Mouse (Mus musculus) natural killer cell, adult 2 months (primary cell): ENCODE data around the gene Slc25a35.
"Not testable (repeated sequence)": the region's sequence is repeated elsewhere in the genome, so short reads cannot be mapped to it uniquely, and the experiment has no call there.

ENCODE experiments used
- DNase-seq, 2 experiments: peaks; one replicate each; pipeline ENCODE4 v3.0.0; 2022; ENCODE audit warnings: low spot score in 2 of 2

The Slc25a35 gene

GRCm38 (mm10) chr11:69006575-69006974 is 38.6 kb downstream of the Slc25a35 start:
- not testable (repeated sequence) for DNase-seq

GRCm38 (mm10) chr11:69008182-69009121 is 40.5 kb downstream of the Slc25a35 start, which contains the start of gene Pfas:
Gene Pfas (minus strand): TSS chr11:69008460.
- peak; percentile 85 to 93 for DNase-seq

DNA sequence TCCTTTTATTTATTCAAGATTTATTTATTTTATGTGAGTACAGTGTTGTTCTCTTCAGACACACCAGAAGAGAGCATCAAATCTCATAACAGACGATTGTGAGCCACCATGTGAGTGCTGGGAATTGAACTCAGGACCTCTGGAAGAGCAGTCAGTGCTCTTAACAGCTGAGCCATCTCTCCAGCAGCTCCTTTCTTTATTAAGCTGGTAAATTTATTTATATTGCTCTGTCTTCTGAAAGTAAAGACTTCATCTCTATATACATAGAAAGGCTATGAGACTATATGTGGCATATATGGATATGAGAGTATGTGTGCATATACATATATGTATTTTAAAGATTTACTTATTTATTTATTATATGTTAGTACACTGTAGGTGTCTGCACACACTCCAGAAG is 41.6 kb downstream of the Slc25a35 start:
- DNase-seq, result no peak

GRCm38 (mm10) chr11:69010400-69011323 is 42.7 kb downstream of the Slc25a35 start:
- no peak for DNase-seq

GRCm38 (mm10) chr11:69011445-69011844 is 43.5 kb downstream of the Slc25a35 start:
- not testable (repeated sequence) for DNase-seq

DNA sequence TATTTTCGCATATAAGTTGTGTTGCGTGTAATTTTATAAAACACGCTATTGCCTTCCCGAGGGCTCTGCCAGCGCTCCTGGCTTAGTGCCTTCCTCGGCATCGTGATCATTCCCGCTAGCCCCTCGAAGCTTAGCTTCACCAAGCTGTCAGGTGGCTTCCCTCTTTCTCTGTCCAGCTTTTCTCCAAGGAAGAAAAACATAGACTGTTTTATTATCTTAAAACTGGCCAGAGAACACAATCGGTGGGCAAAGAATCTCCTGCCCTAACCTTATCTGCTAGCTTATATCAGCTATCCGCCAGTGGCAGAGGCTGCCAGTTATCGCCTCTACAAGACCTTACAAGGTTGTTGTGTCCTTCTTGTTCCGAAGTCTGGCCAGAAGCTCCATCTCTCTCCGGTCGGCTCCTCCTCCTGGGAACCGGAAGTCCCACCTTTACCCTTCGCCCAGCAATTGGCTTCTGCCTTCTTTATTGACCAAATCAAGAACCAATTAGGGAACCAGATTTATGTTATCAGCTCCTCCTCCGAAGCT is 44.2 kb downstream of the Slc25a35 start:
- DNase-seq, result peak; percentile 84

GRCm38 (mm10) chr11:69015644-69016441 is 47.9 kb downstream of the Slc25a35 start, which contains the start of gene Ctc1:
Gene Ctc1 (plus strand): TSS chr11:69015911.
- DNase-seq, result peak; percentile 86 to 89

DNA sequence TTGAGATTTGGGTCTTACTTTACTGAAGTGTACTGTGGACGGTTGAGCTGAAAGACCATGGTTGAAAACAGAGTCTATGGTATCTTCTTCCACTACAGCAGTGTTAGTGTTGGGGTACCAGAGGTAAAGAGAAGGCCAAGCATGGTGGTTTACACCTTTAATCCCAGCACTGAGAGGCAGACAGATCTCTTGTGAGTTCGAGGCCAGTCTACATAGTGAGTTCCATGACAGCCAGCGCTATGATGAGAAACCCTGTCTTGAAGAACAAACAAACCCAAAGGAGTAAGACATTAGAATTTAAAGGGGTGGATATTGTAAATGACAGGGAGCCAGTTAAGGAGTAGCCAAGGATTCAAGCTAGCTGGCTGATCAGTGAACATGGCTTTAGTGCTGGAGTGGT is 48.8 kb downstream of the Slc25a35 start:
- DNase-seq, result no peak

GRCm38 (mm10) chr11:69020691-69021090 is 52.8 kb downstream of the Slc25a35 start:
- DNase-seq, result no peak
